Mouse (Mus musculus): ENCODE measurements around the gene Il25.
"Not testable (repeated sequence)": the region's sequence is repeated elsewhere in the genome, so short reads cannot be mapped to it uniquely, and the experiment has no call there.

Il25 gene

GRCm38 (mm10) chr14:54953664-54954206 is 21.2 kb downstream of the Il25 start:
- no peak for DNase-seq (ENCODE audit: low read depth)

GRCm38 (mm10) chr14:54954474-54954873 is 22.0 kb downstream of the Il25 start:
- DNase-seq (ENCODE audit: low read depth) = no peak

- no peak for DNase-seq (ENCODE audit: low read depth)
These were observed 23.0 kb downstream of the Il25 start for GRCm38 (mm10) chr14:54955481-54955880.

- no peak for DNase-seq (ENCODE audit: low read depth)
These were observed 24.0 kb downstream of the Il25 start for GRCm38 (mm10) chr14:54956533-54956932.

GRCm38 (mm10) chr14:54958503-54958902 is 26.0 kb downstream of the Il25 start:
- DNase-seq (ENCODE audit: low read depth) = no peak

GRCm38 (mm10) chr14:54959197-54959596 is 26.7 kb downstream of the Il25 start:
- no peak for DNase-seq (ENCODE audit: low read depth)

- not testable (repeated sequence) for DNase-seq (ENCODE audit: low read depth)
These were observed 27.5 kb downstream of the Il25 start for GRCm38 (mm10) chr14:54959853-54960613.

- DNase-seq (ENCODE audit: low read depth) = no peak
These were observed 28.3 kb downstream of the Il25 start for GRCm38 (mm10) chr14:54960769-54961168.

GRCm38 (mm10) chr14:54961487-54961886 is 29.0 kb downstream of the Il25 start:
- DNase-seq (ENCODE audit: low read depth) = no peak

GRCm38 (mm10) chr14:54962714-54963113 is 30.2 kb downstream of the Il25 start:
- DNase-seq (ENCODE audit: low read depth) = no peak

- DNase-seq (ENCODE audit: low read depth) = no peak
These were observed 31.2 kb downstream of the Il25 start for GRCm38 (mm10) chr14:54963727-54964126.

- DNase-seq (ENCODE audit: low read depth) = no peak
These were observed 32.5 kb downstream of the Il25 start for GRCm38 (mm10) chr14:54965044-54965443.

- DNase-seq (ENCODE audit: low read depth) = no peak
These were observed 33.1 kb downstream of the Il25 start for GRCm38 (mm10) chr14:54965631-54966030.

GRCm38 (mm10) chr14:54966320-54966977 is 34.0 kb downstream of the Il25 start, which contains the start of gene Myh6:
Gene Myh6, minus strand, starts transcription at chr14:54966927.
- DNase-seq (ENCODE audit: low read depth) = no peak

- DNase-seq (ENCODE audit: low read depth) = no peak
These were observed 35.4 kb downstream of the Il25 start for GRCm38 (mm10) chr14:54967874-54968273.

- no peak for DNase-seq (ENCODE audit: low read depth)
These were observed 35.8 kb downstream of the Il25 start for GRCm38 (mm10) chr14:54968344-54968743.

GRCm38 (mm10) chr14:54972786-54973185 is 40.3 kb downstream of the Il25 start:
- not testable (repeated sequence) for DNase-seq (ENCODE audit: low read depth)

GRCm38 (mm10) chr14:54974068-54974791 is 41.7 kb downstream of the Il25 start:
- DNase-seq (ENCODE audit: low read depth) = no peak

- DNase-seq (ENCODE audit: low read depth) = no peak
These were observed 44.1 kb downstream of the Il25 start, which contains the start of gene Gm17428 for GRCm38 (mm10) chr14:54976633-54977032. Gene Gm17428, plus strand, starts transcription at chr14:54976933.

GRCm38 (mm10) chr14:54978664-54979063 is 46.2 kb downstream of the Il25 start:
- DNase-seq (ENCODE audit: low read depth) = no peak

GRCm38 (mm10) chr14:54981934-54982333 is 49.4 kb downstream of the Il25 start:
- no peak for DNase-seq (ENCODE audit: low read depth)

Measured in NIH3T3 (cell line).